ENCODE assay signal across 17 mouse cellular contexts in genomic region chr9:55433875-55434274, GRCm38 (mm10).
"Had no signal": no experiment of that assay in that cellular context is flagged by ENCODE, and none has a peak within 500 bp of the region (broad histone marks: within the 10 kb centered on the region; RNA-seq: fewer than 3 reads in every experiment).

No protein-coding gene starts in this region.

- H3K27ac ChIP-seq: limb, embryonic 15.5 days; liver, embryonic 14.5 days; macrophage; neural tube, embryonic 13.5 days had no signal

- H3K9ac ChIP-seq: limb, embryonic 12.5 days; limb, embryonic 15.5 days; liver, embryonic 14.5 days; liver, postnatal 0 days; lung, embryonic 14.5 days had no signal

- DNase-seq: kidney, adult 9 months; kidney, postnatal 14 days; kidney, postnatal 4 days; left cerebral cortex, postnatal 4 days; liver, postnatal 0 days; lung, embryonic 14.5 days; midbrain, embryonic 14.5 days; thymus, adult 18-20 months; thymus, postnatal 36 days had no signal

- ATAC-seq: liver, postnatal 0 days; lung, postnatal 0 days had no signal

- H3K4me2 ChIP-seq: limb, embryonic 12.5 days; limb, embryonic 15.5 days; liver, embryonic 11.5 days; lung, embryonic 14.5 days; neural tube, embryonic 13.5 days had no signal

- H3K36me3 ChIP-seq: limb, embryonic 12.5 days; limb, embryonic 15.5 days; neural tube, embryonic 13.5 days had no signal

- H3K9me3 ChIP-seq: limb, embryonic 12.5 days; limb, embryonic 15.5 days; neural tube, embryonic 13.5 days had no signal

- H3K4me3 ChIP-seq: limb, embryonic 12.5 days; limb, embryonic 15.5 days; myocyte; neural tube, embryonic 13.5 days had no signal
